Mouse (Mus musculus) kidney, adult 8-10 months (tissue): ENCODE measurements around the gene Itsn1.

Experiments
- DNase-seq, 2 experiments: peaks; one replicate each; pipeline ENCODE4 v3.0.0; 2022

The Itsn1 gene

DNA sequence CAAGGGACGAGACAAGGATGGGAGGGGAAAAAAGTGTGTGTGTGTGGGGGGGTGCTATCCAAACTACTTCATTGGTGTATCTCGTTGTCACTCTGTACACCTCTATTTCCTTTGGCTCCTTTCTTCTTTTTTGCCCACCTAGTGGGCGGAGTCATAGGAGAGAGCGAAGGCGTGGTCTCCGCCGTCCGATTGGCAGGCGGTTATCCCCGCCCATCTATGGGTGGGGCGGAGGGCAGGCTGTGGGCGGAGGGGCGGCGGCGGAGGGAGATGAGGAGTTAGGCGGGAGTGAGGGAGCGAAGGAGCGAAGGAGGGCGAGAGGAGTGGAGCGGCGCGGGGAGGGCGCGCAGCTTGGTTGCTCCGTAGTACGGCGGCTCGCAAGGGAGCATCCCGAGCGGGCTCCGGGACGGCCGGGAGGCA is at the start of gene Itsn1:
Gene Itsn1, plus strand, starts transcription at position 216 of the 417 bp plus-strand sequence.
- peak; percentile 98 to 99 for DNase-seq

DNA sequence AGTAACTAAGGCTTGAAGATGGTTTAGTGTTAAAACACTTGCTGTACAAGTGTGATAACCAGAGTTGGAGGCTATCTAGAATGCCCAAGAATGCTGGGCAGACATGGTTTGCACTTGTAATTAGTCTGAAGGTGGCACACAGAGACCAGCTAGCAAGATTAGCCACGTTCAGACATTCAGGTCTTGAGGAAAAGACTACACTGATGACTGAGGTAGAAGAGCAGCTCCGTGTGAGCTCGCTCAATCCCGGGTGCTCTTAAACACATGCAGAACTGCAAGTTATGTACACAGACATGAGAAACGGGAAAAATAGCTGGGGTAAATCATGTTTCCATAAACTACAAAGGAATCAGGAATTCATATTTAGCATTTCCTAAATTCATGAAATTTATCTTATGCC is 48.4 kb upstream of the Itsn1 start:
- DNase-seq: no peak

DNA sequence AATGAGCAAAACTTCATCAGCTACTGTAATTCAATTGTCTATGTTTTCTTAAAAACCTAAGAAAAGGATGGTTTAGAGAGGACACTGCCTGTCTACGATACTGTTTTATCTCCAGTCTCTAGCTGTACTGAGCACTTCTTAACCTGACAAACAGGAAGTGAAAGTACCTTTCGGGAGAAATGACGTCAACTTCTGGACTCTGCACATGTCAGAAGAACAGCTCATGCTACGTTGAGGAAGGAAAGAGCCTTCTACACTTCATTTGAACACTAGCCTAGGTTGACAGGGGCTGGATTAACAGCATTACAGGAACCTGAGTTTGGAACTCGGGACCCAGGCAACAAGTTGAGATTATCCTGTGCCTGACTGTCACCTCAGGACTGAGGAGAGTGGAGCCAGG is 43.6 kb upstream of the Itsn1 start:
- DNase-seq: no peak

DNA sequence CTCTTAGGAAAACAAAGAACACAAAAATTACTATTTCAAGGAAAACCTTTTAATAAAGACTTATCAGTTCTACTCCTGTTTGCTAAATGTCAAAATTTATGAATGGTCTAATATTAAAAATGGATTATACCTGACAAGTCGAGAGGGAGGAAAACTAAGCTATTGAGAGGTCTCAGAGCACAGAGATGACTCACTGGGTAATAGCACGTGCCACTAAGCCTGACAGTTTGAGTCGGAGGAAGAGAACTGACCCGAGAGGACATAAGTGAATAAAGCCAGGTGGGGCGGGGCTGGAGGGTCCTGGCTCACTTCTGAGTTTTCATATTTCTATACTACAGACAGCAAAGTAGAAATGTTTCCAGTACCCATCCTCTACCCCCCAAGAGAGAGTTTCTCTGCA is 42.7 kb upstream of the Itsn1 start:
- no peak for DNase-seq

DNA sequence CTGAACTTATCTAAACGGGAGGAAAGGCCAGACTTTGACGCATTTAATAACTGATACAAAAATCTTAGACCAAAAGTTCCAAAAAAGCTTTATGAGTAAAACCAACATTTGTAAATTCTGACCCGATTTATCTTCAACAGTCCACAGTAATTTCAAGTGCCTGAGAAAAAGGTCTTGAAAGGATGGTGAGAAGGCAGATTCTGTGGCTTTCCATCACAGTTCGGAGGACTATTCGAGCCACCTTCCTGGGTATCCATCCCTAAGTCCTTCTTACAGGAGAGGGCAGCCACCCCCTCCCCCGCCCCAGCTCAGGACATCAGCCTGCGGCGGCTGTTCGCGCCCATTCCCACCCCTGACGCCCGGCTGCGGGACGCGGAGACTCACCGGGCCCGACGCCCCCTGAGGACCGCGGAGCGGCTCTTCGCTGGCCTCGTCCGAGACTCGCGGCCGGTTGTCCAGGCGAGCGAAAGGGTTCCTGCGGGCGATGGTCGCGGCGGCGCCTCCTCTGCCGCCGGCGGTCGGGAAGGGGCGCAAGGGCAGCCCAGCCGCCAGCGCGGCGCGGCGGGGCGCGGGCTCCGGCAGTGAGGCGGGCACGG is 41.0 kb upstream of the Itsn1 start:
- DNase-seq: no peak

DNA sequence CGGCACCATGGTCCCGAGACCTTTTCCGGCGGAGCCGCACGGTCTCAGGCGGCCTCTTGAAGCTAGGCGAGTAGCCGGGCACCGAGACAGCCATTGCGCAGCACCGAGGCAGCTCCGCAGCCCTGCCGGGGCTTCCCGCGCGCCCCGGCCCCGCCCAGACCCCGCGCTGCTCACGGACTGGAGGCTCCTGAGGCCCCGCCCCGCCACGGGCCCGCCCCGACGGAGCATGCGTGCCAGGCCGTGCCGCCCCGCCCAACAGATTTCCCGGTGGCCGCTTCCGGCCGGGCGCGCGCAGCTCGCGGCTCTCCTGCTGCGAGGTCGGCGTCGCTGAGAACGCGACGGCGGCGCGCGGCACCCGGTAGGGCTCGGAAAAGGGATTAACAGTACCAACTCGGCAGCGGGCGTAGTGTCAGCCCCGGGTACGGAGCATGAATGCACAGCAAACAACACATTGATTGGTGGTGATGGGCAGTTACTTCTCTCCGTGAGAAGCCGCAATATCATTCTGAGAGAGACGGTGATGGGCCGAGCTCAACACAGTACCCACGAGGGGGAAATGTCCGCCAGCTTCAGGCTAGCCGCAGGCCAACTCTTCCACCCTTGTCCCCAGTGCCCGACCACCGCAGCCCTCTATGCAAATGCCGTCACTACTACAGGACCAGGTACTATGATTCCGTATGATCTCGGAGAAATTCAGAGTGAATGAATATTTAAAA is 40.3 kb upstream of the Itsn1 start, which contains the start of gene Donson:
Gene Donson, minus strand, starts transcription at position 152 of the 716 bp plus-strand sequence.
- DNase-seq: peak; percentile 90 to 92

DNA sequence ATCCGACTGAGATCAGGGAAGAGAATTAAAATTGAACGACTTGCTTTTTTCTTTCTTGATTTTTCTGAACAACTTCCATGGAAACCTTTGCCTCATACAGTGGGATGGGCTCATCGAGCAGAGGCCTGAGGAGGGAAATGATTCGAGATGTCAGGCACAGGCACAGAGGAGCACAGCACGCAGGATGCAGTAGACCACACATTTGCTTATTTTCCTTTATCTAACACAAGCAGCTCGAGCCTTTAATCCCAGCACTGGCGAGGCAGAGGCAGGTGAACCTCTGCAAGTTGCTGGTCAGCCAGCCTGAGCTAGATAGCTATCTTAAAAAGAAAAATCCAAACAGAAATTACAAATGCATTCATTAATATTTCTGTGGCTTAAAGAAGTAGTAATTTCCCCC is 39.3 kb upstream of the Itsn1 start:
- DNase-seq: no peak

DNA sequence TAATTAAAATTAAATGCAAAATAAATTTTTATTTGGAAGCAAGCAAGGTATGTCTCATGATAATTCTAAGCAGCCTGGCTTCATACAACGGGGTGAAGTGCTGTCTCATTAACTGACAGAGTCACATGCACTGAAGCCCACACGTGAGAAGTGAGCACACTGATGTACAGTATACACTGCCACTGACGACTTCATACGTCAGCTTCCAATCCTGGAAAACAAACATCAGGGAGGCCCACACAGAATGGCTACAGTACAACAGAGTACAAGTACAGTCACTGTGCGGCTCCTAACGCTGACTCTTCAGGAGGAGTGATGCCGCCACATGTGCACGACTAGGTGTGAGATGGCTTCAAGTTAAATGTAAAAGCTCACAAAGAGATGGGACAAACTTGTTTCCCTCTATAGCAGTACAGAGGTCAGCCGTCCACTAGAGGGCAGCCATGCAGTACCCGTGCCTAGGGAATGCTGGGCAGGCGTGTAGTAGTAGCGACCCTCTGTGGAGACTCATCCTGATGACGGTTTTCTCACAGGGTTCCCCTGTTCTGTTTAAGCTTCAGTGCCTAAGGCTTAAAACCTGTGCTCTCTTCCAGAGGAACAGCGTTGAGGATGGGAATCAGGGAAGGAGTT is 34.5 kb upstream of the Itsn1 start:
- DNase-seq: peak; percentile 41 to 76

DNA sequence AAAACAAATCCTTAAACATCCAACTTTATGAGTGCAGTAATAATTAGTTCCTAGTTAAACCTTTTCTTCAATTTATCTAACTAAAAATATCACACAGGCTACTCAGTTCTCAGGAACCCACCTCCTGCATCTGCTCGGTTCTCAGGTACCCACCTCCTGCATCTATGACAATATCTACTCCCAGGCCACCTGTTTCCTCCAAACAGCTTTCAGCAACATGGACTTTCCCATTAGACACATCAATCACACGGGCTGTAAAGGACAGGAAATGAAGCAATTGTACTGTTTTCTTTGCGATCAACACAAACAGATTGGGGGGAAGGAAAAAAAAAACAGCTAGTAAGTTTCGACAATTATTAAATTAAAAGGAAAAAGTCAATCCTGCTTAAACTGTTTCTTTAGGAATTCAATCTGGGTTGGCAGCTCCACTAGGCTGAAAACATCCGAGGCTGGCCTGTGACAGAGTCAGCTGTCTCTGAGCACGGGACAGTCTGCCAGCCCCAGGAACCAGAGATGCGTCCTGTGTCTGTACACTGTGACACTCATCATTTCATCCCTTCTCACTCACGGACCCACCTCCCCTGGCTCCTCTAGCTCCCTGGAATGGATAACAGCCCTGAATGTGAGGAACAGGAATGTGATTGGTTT is 33.8 kb upstream of the Itsn1 start:
- DNase-seq: no peak

DNA sequence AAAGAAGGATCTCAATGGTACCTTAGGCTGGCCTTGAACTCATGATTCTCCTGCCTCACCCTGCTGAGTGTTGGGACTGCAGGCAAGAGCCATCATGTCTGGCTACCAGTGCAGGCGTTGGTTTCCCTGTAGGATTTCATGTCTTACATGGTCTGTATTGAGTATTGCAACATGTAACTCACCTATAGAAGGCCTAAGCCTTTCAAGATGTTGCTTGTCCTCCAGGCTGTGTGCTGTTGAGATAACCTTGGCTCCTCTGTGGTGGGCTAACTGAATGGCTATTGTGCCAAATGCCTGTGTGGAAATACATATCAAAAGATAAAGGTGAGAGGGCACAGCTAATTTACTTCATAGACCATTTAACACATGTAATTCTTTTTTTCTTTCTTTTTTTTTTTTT is 30.1 kb upstream of the Itsn1 start:
- no peak for DNase-seq

DNA sequence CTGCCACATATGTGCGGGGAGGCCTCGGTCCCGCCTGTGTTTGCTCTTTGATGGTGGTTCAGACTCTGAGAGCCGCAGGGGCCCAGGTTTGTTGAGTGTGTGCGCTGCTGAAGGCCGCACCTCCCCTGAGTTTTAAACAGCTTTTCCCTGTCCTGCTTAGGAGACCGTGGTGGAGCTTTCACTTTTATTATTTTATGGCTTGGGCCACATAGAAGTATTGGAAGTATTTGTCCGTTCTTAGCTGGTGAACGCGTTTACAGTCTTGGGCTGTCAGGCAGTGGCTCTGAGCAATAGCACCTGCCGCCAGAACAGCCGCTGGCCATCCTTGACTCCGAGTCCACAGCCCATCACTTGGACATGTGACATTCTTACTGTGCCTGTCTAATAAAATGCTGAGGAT is 27.2 kb upstream of the Itsn1 start:
- no peak for DNase-seq

DNA sequence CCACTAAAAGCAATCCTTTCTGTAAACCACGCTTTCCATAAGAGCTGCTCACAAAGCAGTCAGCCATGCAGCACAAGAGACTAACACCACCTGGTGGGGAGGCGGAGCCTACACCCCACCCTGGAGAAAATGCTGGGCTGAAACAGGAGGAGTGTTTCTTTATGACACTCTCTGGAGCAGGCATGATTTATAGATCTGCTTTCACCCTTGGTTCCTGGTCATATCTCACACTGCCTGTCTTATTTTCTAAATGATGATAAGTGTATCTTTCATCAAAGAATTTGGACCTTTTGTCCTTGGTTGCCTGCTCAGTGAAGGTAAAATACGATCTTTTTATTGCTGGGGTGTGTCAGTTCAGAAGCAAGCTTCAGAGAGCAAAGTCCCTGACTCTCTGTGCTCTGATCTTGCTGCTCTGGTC is 26.3 kb upstream of the Itsn1 start:
- no peak for DNase-seq

DNA sequence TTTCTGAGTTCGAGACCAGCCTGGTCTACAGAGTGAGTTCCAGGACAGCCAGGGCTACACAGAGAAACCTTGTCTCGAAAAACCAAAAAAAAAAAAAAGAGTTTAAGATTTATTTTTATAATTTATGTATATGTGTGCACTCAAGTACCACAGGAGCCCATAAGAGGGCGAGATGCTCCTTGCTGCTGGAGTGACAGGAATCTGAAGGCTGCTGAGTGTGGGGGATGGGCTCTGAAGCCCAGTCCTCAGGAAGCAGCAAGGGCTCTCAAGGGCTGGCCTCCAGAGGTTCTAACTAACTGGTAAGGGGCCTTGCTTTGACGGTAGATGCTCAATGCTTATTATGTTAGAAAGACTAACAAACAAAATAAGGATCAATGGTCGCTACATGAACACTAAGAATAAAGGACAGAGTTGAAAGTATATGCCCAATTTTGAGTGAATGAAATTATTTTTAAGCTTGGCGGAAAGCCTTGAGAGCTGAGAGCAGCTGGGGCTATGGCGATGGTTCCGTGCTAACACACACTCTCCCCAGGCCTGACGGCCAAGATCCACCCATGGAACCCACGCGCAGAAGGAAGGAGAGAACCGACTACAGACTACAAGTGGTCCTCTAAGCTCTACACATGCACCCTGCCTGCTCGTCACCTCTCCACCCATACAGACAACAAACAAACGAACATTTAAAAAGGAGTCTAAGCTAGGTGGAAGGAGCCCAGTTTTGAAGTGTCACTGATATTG is 24.3 kb upstream of the Itsn1 start:
- no peak for DNase-seq

DNA sequence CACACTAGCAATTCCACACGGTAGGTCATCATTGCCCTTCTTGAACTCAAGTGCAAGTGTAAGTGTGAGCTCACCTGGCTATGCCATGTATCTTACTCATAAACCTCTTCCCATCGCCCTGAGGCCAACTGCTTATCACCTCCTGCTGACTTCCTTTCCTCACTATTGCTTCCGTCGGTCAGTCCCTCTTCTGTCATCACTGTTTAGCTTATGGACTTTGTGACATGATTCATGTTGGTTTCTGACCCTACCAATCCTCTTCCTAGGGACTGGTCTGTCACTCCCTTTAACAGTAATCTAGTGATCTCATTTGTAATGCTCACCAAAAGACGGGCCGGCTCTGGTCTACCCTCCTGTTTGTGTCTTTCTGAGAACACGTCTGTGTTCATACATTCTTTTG is 18.8 kb upstream of the Itsn1 start:
- DNase-seq: no peak

DNA sequence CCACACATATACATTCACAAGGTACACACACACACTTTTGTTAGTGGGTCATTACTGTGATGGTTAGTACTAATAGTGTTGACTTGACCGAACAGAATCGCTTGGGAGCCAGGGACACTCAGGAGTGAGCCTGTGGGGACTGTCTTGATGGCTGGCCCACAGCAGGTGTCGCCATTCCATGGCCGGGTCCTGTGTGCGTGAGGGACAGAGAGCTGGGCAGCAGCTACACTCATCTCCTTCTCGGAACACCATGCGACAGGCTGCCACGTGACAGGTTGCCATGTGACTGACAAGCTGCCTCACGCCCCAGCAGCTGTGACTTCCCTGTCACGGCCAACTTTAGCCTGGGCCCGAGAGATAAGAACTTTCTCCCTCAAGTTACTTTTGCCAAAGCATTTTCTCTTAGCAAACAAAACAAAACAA is 12.1 kb upstream of the Itsn1 start:
- no peak for DNase-seq

DNA sequence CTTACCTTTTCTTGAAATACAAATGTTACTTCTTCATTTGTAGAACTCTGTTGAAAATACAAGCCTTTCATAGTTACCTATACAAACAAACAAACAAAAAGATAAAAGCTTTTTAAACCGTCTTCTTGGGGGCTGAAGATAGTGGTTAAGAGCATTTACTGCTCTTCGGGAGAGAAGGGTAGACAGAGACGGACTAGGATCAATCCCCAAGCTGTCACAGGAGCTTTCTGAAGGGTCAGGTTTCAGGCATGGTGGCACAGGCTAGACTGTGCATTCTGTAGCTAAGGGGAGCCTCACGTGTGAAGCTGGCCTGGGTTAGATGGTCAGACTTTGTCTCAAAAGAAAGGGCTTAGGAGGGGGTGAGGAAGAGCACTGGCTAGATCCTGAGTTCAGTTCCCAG is 11.7 kb upstream of the Itsn1 start:
- DNase-seq: no peak

DNA sequence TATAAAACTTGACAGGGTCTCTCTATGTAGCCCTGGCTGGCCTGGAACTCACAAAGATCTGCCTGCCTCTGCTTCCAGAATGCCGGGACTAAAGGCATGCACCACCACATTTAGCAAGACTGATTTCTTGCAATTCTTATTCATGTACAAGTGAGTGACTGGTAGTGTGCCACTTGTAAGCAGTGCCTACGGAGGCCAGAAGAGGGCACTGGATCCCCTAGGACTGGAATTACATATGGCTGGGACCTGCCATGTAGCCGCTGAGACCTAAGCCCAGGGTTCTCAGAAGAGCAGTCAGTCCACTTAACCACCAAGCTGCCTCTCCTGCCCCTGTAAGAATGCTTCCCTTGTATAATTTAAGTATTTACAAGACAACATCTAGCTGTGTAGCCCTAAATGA is 4.8 kb upstream of the Itsn1 start:
- DNase-seq: peak; percentile 45 to 74

DNA sequence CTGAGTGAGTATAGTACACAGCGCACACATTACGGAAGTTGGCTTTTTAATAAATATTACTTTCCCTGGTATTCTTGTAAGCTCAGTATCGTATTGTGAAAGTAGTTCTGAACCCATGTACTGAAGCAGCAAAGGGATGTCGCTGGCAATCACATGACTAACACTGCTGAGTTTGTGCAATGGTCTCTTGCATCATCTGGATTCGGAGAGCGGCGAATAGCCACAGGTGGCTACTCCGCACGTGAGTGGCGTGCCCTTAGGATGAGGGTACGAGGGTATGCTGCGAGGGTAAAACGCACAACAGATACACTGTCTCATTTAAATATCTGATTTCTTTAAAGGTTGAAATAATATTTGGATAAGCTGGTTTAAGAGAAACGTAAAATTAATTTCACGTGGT is 1.6 kb upstream of the Itsn1 start:
- DNase-seq: no peak

DNA sequence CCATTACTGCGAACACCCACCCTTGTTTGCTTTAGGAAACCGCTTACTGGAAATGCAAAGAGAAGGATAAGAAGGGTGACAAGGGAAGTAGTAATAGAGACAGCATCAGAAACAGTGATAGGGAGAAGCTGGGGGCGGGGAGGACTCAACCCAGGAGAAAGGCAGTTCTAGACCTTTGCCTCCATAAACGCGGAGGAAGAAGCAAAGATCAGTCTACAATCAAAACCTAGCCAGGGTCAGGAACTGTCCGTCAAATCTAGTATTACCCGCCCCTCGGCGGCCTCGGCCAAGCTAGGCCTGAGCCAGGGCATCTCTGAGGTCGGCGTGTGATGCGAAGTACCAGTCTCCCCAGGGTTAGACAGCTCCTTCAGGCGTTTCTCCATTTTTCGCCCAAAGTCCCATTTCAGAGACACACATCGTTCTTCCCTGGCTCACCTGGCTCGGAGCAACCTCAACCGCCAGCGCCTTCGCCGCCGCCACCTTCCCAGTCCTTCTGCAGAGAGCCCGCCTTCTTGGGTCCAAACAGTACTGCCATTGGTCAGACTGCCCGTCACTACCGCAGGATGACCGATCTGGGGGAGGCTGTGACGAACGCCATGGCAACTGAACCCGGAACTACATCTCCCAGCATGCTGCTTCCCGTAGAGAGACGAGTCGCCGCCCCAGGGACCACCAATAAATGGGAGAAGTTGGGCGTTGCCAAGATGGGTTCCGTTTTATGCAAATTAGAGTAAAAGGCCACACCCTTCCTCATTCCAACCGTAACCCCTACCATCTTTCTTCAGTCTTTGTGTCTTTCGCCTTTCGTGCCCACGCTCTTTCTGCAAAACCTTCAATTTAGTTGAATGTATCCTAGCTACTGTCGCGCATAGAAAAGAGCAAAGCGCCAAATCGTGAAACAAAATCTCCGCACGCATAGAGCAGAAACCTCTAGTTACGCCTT is 687 bp upstream of the Itsn1 start, which contains the start of gene Cryzl1:
Gene Cryzl1, minus strand, starts transcription at position 853 of the 943 bp plus-strand sequence.
- peak; percentile 99 to 100 for DNase-seq

DNA sequence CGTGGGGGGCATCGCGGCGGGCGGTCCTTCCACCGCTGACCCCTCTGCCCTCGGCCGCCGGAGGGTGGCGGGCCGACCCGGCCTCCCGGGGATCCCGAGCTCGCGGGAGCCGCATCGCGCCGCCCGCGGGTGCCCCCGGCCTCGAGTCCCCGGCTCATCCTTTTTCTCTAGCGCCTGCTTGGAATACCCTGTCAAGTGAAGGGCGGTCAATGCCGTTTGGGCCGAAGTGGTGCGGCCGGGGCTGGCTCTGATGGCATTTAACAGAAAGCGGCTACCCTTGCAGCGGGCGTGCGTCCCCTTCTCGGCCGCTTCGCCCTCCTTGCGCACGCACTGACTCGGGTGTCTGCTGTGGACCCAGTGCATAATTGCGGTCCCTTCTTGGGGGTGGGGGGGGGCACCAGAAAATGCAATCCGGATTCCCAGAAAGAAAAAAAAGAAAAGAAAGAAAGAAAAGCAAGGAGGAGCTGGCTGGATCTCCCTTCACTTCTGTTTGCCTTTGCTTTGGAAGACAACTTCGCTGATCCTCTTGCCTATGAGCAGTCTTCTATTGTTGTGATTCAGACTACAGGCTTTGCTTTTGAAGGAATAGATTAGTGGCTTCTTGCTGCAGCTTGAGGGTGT is 850 bp downstream of the Itsn1 start:
- peak in 1 of 2 experiments; percentile 31 for DNase-seq

DNA sequence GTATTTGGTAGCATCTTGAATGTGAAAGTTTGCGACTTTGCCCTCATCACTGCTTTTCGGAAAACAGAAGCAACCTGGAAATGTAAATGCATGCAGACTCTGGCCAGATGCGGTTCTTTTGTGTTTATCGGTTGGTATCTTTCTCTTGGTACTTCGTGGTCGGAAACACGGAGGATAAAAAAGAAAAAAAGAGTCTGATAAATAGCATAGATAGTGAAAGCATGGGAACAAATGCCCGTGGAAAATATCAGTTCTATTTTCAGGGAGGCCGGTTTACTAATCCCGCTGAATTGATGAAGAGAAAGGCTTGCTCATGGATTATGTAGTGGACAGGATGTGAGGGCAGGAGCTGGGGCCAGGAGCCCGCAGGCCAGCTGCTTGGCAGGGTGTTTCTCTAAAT is 1.4 kb downstream of the Itsn1 start:
- DNase-seq: no peak
